In genomic region chr10:25632306-25632705, GRCm38 (mm10) we compare ENCODE assay signal across 28 mouse cellular contexts.
"Had no signal": no experiment of that assay in that cellular context is flagged by ENCODE, and none has a peak within 500 bp of the region (broad histone marks: within the 10 kb centered on the region; RNA-seq: fewer than 3 reads in every experiment).

No protein-coding gene starts in this region.

- H3K36me3 ChIP-seq: heart, embryonic 13.5 days; heart, embryonic 15.5 days; hindbrain, embryonic 13.5 days; hindbrain, embryonic 15.5 days; kidney, embryonic 15.5 days; limb, embryonic 12.5 days; liver, embryonic 13.5 days; liver, embryonic 15.5 days had no signal

- H3K27ac ChIP-seq: heart, adult 2 months; heart, embryonic 13.5 days; heart, embryonic 15.5 days; hindbrain, embryonic 13.5 days; hindbrain, embryonic 15.5 days; hindbrain, postnatal 0 days; kidney, embryonic 15.5 days; kidney, postnatal 0 days; limb, embryonic 12.5 days; liver, embryonic 13.5 days; liver, embryonic 15.5 days had no signal

- H3K4me1 ChIP-seq: heart, embryonic 13.5 days; heart, embryonic 15.5 days; hindbrain, embryonic 13.5 days; hindbrain, embryonic 15.5 days; limb, embryonic 12.5 days; liver, embryonic 13.5 days; liver, embryonic 15.5 days had no signal

- ATAC-seq: hindbrain, postnatal 0 days; intestine, embryonic 16.5 days had no signal

- H3K4me3 ChIP-seq: heart, adult 2 months; heart, embryonic 13.5 days; heart, embryonic 15.5 days; hindbrain, embryonic 13.5 days; hindbrain, embryonic 15.5 days; kidney, embryonic 15.5 days; limb, embryonic 12.5 days; liver, embryonic 13.5 days; liver, embryonic 15.5 days had no signal

- DNase-seq: gastrocnemius, postnatal 14 days; gastrocnemius, postnatal 36 days; heart, adult 11 months; heart, adult 2 months; heart, postnatal 14 days; heart, postnatal 36 days; kidney, adult 11 months; kidney, adult 2 months; kidney, adult 9 months; kidney, postnatal 14 days; kidney, postnatal 36 days; layer of hippocampus, adult 9-11 months; layer of hippocampus, postnatal 36 days; left cerebral cortex, postnatal 4 days; liver; liver, embryonic 13.5 days had no signal

- H3K4me2 ChIP-seq: heart, embryonic 11.5 days; heart, embryonic 13.5 days; heart, embryonic 15.5 days; hindbrain, embryonic 13.5 days; hindbrain, embryonic 15.5 days; kidney, embryonic 15.5 days; limb, embryonic 12.5 days; liver, embryonic 11.5 days; liver, embryonic 13.5 days; liver, embryonic 15.5 days had no signal

- H3K27me3 ChIP-seq: heart, embryonic 13.5 days; heart, embryonic 15.5 days; hindbrain, embryonic 13.5 days; hindbrain, embryonic 15.5 days; kidney, embryonic 15.5 days; limb, embryonic 12.5 days; liver, embryonic 13.5 days; liver, embryonic 15.5 days had no signal

- H3K9ac ChIP-seq: heart, embryonic 13.5 days; heart, embryonic 15.5 days; hindbrain, embryonic 13.5 days; hindbrain, embryonic 15.5 days; kidney, embryonic 15.5 days; limb, embryonic 12.5 days; liver, embryonic 13.5 days; liver, embryonic 15.5 days had no signal

- H3K9me3 ChIP-seq: heart, embryonic 13.5 days; heart, embryonic 15.5 days; hindbrain, embryonic 13.5 days; hindbrain, embryonic 15.5 days; kidney, embryonic 15.5 days; limb, embryonic 12.5 days; liver, embryonic 13.5 days; liver, embryonic 15.5 days had no signal
